Mouse (Mus musculus): ENCODE results near the gene Gm44973. TPM values are rescaled to one million over a fixed set of nuclear protein-coding genes. Genes with fewer than 3 reads are reported as not detected.
"Not testable (repeated sequence)": the region's sequence is repeated elsewhere in the genome, so short reads cannot be mapped to it uniquely, and the experiment has no call there.

Gm44973 gene
- polyA plus RNA-seq, 1 experiment from 2014 or later, result not detected

GRCm38 (mm10) chr7:4996003-4996895 lies 19.0 kb upstream of the Gm44973 start, which contains the start of gene Zfp579:
Gene Zfp579, minus strand, starts transcription at chr7:4996158.
- 6% methylated on average over 19 of the region's 26 CpGs for WGBS
- Histone ChIP-seq H3K9ac (peak within 1 kb of the TSS; percentile 74), H3K27ac (peak within 1 kb of the TSS; percentile 71), H3K9me3 (0 out of 2 replicates have a peak, but pooled peaks cover 3% of the 10 kb centered on the region), H3K27me3 (peaks cover 12% of the 10 kb centered on the region), H3K4me1 (peaks cover 30% of the 10 kb centered on the region), H3K4me3 (peak within 1 kb of the TSS; percentile 60), H3K36me3 (peaks cover 33% of the 10 kb centered on the region), H3K4me2 (peak within 1 kb of the TSS; percentile 81)
- ATAC-seq (ENCODE audit: insufficient number of reproducible peaks, low FRiP score, low TSS enrichment, low read depth), result peak; percentile 75

GRCm38 (mm10) chr7:4996934-4997333 lies 18.4 kb upstream of the Gm44973 start:
- WGBS, result 53% methylated on average over 8 of the region's 8 CpGs
- no peak overlapping the region for H3K27ac ChIP-seq
- H3K9me3 ChIP-seq, result no peaks in the 10 kb centered on the region
- H3K4me1 ChIP-seq, result peaks cover 30% of the 10 kb centered on the region
- ATAC-seq (ENCODE audit: insufficient number of reproducible peaks, low FRiP score, low TSS enrichment, low read depth), result no peak
- H3K9ac ChIP-seq, result no peak overlapping the region
- peak overlapping the region; percentile 81 for H3K4me2 ChIP-seq
- H3K4me3 ChIP-seq, result peak overlapping the region; percentile 60
- peaks cover 12% of the 10 kb centered on the region for H3K27me3 ChIP-seq
- H3K36me3 ChIP-seq, result peaks cover 27% of the 10 kb centered on the region

GRCm38 (mm10) chr7:4999876-5000275 lies 15.4 kb upstream of the Gm44973 start:
- Histone ChIP-seq H3K4me3 (no peak overlapping the region), H3K27me3 (no peaks in the 10 kb centered on the region), H3K9ac (no peak overlapping the region), H3K9me3 (no peaks in the 10 kb centered on the region), H3K4me1 (peaks cover 12% of the 10 kb centered on the region), H3K4me2 (no peak overlapping the region), H3K27ac (no peak overlapping the region), H3K36me3 (peaks cover 3% of the 10 kb centered on the region; the same call in 1 of the 2 replicates)
- ATAC-seq (ENCODE audit: insufficient number of reproducible peaks, low FRiP score, low TSS enrichment, low read depth), result no peak
- WGBS, result 70% methylated on average over 2 of the region's 2 CpGs

- H3K4me2 ChIP-seq; ATAC-seq (ENCODE audit: insufficient number of reproducible peaks, low FRiP score, low TSS enrichment, low read depth): not testable (repeated sequence)
Observed at GRCm38 (mm10) chr7:5002876-5003275, 12.4 kb upstream of the Gm44973 start.

GRCm38 (mm10) chr7:5008229-5008628 lies 7.1 kb upstream of the Gm44973 start:
- no peaks in the 10 kb centered on the region for H3K9me3 ChIP-seq
- no peak overlapping the region for H3K27ac ChIP-seq
- H3K4me2 ChIP-seq, result no peak overlapping the region
- no peaks in the 10 kb centered on the region for H3K27me3 ChIP-seq
- WGBS, result 97% methylated on average over 26 of the region's 26 CpGs
- no peak overlapping the region for H3K9ac ChIP-seq
- H3K4me1 ChIP-seq, result peaks cover 5% of the 10 kb centered on the region; the same call in 1 of the 2 replicates
- H3K4me3 ChIP-seq, result no peak overlapping the region
- ATAC-seq (ENCODE audit: insufficient number of reproducible peaks, low FRiP score, low TSS enrichment, low read depth), result no peak
- H3K36me3 ChIP-seq, result peaks cover 68% of the 10 kb centered on the region

More at GRCm38 (mm10) chr7:5002876-5003275, 12.4 kb upstream of the Gm44973 start:
- H3K27me3 ChIP-seq, H3K9me3 ChIP-seq, H3K4me3 ChIP-seq, H3K9ac ChIP-seq, H3K4me1 ChIP-seq, H3K27ac ChIP-seq: not testable (repeated sequence)
- WGBS, result 61% methylated on average over 8 of the region's 8 CpGs
- H3K36me3 ChIP-seq, result peaks cover 18% of the 10 kb centered on the region

GRCm38 (mm10) chr7:5012681-5013513 lies 2.4 kb upstream of the Gm44973 start:
- Histone ChIP-seq H3K4me3 (peak overlapping the region; percentile 74; the same call in 1 of the 2 replicates), H3K36me3 (peaks cover 55% of the 10 kb centered on the region), H3K4me1 (peaks cover 10% of the 10 kb centered on the region; the same call in 1 of the 2 replicates), H3K4me2 (no peak overlapping the region), H3K27me3 (no peaks in the 10 kb centered on the region), H3K9me3 (no peaks in the 10 kb centered on the region), H3K9ac (no peak overlapping the region), H3K27ac (no peak overlapping the region)
- no peak for ATAC-seq (ENCODE audit: insufficient number of reproducible peaks, low FRiP score, low TSS enrichment, low read depth)
- 92% methylated on average over 27 of the region's 27 CpGs for WGBS

- Histone ChIP-seq H3K27me3 (no peaks in the 10 kb centered on the region), H3K4me2 (peak within 1 kb of the TSS; percentile 64), H3K9ac (peak within 1 kb of the TSS; percentile 74), H3K27ac (peak within 1 kb of the TSS; percentile 99), H3K4me3 (peak within 1 kb of the TSS; percentile 74), H3K4me1 (peaks cover 17% of the 10 kb centered on the region; the same call in 1 of the 2 replicates), H3K9me3 (no peaks in the 10 kb centered on the region), H3K36me3 (peaks cover 43% of the 10 kb centered on the region)
- WGBS, result under 1% methylated on average over 42 of the region's 42 CpGs
- peak; percentile 82 for ATAC-seq (ENCODE audit: insufficient number of reproducible peaks, low FRiP score, low TSS enrichment, low read depth)
Observed at GRCm38 (mm10) chr7:5014251-5015117, 812 bp upstream of the Gm44973 start, which contains the start of the genes Zfp524 and Fiz1. Gene Zfp524, plus strand, starts transcription at chr7:5014415. Gene Fiz1, minus strand, starts transcription at chr7:5014697.

- H3K9ac ChIP-seq, result peak overlapping the region; percentile 52; the same call in 1 of the 2 replicates
- H3K27ac ChIP-seq, result peak overlapping the region; percentile 99
- peaks cover 21% of the 10 kb centered on the region for H3K4me1 ChIP-seq
- peaks cover 27% of the 10 kb centered on the region for H3K36me3 ChIP-seq
- no peaks in the 10 kb centered on the region for H3K9me3 ChIP-seq
- H3K27me3 ChIP-seq, result no peaks in the 10 kb centered on the region
- no peak for ATAC-seq (ENCODE audit: insufficient number of reproducible peaks, low FRiP score, low TSS enrichment, low read depth)
- peak overlapping the region; percentile 74 for H3K4me3 ChIP-seq
- peak overlapping the region; percentile 64 for H3K4me2 ChIP-seq
- WGBS, result 63% methylated on average over 3 of the region's 3 CpGs
Observed at GRCm38 (mm10) chr7:5016057-5016456, 761 bp downstream of the Gm44973 start.

GRCm38 (mm10) chr7:5016920-5017319 lies 1.6 kb downstream of the Gm44973 start:
- Histone ChIP-seq H3K9ac (no peak overlapping the region), H3K4me2 (no peak overlapping the region), H3K27me3 (no peaks in the 10 kb centered on the region), H3K9me3 (no peaks in the 10 kb centered on the region), H3K36me3 (peaks cover 19% of the 10 kb centered on the region), H3K4me1 (peaks cover 30% of the 10 kb centered on the region), H3K27ac (no peak overlapping the region), H3K4me3 (no peak overlapping the region)
- ATAC-seq (ENCODE audit: insufficient number of reproducible peaks, low FRiP score, low TSS enrichment, low read depth), result no peak
- 94% methylated on average over 2 of the region's 2 CpGs for WGBS

- Histone ChIP-seq H3K9me3 (no peaks in the 10 kb centered on the region), H3K4me2 (no peak overlapping the region), H3K36me3 (peaks cover 21% of the 10 kb centered on the region), H3K27me3 (no peaks in the 10 kb centered on the region), H3K9ac (no peak overlapping the region), H3K4me3 (no peak overlapping the region), H3K27ac (no peak overlapping the region), H3K4me1 (peaks cover 34% of the 10 kb centered on the region)
- 96% methylated on average over 16 of the region's 16 CpGs for WGBS
- ATAC-seq (ENCODE audit: insufficient number of reproducible peaks, low FRiP score, low TSS enrichment, low read depth), result no peak
Observed at GRCm38 (mm10) chr7:5017352-5017751, 2.1 kb downstream of the Gm44973 start.

GRCm38 (mm10) chr7:5017931-5018330 lies 2.6 kb downstream of the Gm44973 start:
- Histone ChIP-seq H3K4me1 (peaks cover 32% of the 10 kb centered on the region), H3K4me3 (no peak overlapping the region), H3K27ac (no peak overlapping the region), H3K9me3 (no peaks in the 10 kb centered on the region), H3K9ac (no peak overlapping the region), H3K27me3 (no peaks in the 10 kb centered on the region), H3K36me3 (peaks cover 21% of the 10 kb centered on the region), H3K4me2 (no peak overlapping the region)
- no peak for ATAC-seq (ENCODE audit: insufficient number of reproducible peaks, low FRiP score, low TSS enrichment, low read depth)
- WGBS, result 96% methylated on average over 21 of the region's 21 CpGs

Measured in limb, embryonic 15.5 days (tissue).